Mouse (Mus musculus) testis, postnatal 10 days (tissue): ENCODE measurements around the gene Slc26a10.
"Not testable (repeated sequence)": the region's sequence is repeated elsewhere in the genome, so short reads cannot be mapped to it uniquely, and the experiment has no call there.

Source experiments
- DNase-seq: peaks from one replicate; pipeline ENCODE4 v3.0.0; 2021; ENCODE audit warnings: low spot score

Slc26a10 gene

DNA sequence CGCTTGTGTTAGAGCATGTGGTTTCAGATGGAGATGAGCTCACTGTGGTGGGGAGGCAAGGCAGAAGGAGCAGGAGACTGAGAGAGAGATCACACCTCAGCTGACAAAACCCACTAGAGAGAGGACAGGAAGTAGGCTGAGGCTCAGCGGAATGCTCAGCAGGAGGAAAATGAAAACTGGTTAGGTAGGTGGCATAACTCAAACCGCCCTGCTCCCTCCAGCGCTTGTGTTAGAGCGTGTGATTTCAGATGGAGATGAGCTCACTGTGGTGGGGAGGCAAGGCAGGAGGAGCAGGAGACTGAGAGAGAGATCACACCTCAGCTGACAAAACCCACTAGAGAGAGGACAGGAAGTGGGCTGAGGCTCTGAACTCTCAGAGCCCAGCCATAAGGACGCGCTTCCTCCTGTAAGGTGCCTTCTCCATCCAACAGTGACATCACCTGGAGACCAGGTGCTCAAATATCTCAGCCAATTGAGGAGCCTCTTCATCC is 17.6 kb downstream of the Slc26a10 start:
- DNase-seq: not testable (repeated sequence)

DNA sequence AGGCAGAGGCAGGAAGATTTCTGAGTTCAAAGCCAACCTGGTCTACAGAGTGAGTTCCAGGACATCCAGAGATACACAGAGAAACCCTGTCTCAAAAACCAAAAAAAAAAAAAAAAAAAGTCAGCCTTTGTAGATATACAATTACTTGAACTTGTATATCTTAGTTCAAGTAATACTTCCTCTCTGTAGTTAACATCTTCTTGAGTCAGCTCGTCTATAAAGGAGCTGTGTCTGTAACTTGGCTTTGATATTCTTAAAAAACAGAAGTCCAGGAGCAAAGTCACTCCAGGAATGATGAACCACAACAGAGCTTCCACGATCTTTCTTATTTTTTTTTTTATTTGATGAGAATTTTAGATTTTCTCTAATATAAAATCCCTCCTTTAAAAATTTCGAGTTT is 19.7 kb downstream of the Slc26a10 start:
- DNase-seq: no peak

DNA sequence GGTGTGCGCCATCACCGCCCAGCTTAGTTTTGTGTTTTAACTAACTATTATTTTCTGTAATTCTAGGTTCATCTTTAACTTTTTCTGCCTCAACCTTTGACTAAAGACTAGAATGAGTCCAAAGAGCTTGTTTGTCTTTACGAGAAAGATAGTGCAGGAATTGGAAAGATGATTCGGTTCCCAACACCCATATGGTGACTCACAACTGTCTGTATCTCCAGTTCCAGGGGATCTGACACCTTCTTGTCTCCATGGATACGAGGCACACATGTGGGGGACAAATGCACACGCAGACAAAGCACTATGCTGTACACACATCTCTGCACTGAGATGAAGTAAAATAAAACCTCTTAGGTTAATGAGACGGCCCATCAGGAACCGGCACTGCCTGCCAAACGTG is 20.4 kb downstream of the Slc26a10 start:
- DNase-seq: no peak

DNA sequence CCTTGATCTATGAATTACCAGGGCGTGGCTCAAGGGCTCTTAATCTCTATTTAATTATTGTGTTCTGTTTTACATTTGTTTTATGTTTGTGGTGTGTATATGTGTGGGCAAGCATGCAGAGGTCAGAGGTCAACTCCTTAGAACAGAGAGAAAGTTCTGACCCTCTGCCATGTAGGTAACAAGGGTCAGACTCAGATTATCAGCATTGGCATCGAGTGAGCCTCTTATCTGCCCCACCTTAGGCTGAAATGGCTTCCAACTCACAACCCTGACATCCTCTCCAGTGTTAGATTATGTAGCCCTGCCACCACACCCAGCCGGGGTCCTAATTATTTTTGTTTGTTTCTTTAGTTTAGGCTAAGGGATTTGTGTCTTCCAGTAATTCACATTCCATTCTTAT is 22.0 kb downstream of the Slc26a10 start:
- no peak for DNase-seq

DNA sequence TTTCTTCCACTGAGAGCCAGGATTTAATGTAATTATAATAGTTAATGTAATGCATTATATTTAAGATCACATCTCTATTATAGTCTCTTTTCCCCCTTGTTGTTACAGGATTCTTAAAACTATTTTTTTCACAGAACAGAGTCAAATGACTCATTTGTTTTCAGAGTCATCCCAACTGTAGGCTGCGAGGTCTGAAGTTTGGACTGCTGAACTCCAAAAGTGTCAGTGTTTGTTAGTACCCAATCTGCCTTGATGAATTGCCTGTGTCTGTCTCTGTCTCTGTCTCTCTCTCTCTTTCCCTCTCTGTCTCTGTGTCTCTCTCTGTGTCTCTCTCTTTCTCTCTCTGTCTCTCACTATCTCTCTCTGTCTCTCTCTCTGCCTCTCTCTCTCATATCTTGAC is 23.9 kb downstream of the Slc26a10 start:
- no peak for DNase-seq

DNA sequence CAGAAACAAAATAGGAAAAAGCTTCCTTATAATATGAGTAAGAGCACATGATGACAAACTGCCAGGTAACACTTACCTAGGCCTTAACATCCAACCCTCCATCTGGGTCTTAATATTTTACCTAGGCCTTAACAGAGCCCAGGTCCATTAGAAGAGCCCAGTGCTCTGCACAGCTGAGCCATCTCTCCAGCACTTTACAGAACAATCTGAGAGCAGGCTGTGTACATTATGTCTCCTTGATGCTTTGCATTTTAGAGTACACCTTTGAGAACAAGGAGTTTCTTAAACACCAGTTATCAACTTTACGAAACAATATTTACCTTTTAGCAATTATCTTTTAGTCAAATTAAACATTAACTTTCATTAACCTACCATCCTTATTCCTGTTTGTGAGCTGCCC is 24.4 kb downstream of the Slc26a10 start:
- DNase-seq: no peak

DNA sequence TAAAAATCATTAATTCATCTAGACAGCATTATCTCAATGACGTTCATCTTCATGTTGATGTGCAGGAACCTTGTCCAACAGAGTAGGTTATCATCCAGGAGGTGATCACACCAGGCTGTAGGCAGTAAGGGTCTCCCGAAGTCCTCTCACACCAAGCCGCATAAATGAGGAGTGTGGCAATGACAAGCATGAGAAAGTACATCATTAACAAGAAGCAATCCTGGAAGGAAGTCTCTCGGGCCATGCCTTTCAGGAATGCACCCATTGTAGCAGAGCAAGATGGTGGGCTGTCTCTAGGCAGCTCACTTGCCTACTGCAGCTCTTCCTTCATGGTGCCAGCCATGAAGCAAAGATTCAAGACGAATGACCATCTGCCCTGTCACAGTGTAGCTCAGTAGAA is 25.8 kb downstream of the Slc26a10 start:
- no peak for DNase-seq

DNA sequence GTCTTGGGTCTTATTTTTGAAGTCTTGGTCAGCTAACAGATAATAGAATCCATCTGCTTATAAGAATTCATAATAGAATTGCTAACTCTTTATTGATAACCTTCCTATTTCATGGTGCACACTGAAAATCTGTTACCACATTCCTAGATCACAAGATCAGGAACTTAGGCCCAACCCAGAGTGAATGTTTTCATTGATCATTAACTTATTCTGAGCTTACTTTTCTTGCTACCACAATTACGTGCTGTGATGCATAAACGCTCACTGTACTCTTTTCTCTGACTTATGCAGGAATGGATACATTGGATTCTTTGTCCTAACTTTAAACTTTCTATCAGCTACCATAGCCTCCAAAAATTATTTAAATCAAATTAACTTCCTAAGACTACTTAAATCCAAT is 26.2 kb downstream of the Slc26a10 start:
- no peak for DNase-seq

DNA sequence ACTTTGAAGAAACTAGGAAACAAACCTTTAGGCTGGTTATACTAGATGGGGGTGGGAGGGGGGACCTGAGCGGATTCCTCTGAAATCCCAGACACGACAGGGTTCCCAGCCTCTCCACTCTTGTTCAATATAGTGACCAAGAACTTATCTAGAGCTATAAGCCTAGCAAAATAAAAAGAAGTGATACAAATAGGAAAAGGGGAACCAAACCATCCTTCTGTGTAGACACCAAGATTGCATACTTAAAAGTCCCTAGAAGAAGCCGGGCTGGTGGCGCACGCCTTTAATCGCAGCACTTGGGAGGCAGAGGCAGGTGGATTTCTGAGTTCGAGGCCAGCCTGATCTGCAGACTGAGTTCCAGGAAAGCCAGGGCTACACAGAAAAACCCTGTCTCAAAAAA is 27.1 kb downstream of the Slc26a10 start:
- no peak for DNase-seq

DNA sequence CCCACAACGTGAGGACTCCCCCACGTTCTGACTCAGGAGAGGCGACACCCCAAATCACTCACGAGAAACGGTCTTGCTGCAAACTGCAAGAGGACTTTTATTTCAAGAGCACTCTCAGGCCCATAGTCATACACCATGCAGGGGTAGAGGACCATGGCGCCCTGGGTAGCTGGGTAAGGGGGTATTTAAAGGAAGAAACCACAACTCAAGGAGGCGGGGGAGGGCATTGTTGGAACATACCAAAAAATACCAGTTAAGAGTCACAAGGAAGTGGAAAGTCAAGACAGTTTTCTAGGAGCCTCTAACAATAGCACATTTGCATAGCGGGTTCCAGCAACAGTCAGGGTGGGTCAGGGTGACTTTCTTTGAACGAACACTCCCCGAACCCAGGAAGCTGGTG is 27.9 kb downstream of the Slc26a10 start:
- not testable (repeated sequence) for DNase-seq

DNA sequence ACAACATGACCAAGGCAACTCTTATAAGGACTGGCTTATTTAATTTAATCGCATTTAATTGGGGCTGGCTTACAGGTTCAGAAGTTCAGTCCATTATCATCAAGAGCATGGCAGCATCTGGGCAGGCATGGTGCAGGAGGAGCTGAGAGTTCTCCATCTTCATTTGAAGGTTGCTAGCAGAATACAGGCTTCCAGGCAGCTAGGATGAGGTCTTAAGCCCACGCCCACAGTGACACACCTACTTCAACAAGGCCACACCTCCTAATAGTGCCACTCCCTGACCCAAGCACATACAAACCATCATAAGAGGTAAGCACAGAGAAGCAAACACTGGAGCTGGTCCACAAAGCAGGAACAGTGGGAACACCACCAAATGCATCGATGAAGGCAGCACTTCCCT is 29.2 kb downstream of the Slc26a10 start:
- not testable (repeated sequence) for DNase-seq

DNA sequence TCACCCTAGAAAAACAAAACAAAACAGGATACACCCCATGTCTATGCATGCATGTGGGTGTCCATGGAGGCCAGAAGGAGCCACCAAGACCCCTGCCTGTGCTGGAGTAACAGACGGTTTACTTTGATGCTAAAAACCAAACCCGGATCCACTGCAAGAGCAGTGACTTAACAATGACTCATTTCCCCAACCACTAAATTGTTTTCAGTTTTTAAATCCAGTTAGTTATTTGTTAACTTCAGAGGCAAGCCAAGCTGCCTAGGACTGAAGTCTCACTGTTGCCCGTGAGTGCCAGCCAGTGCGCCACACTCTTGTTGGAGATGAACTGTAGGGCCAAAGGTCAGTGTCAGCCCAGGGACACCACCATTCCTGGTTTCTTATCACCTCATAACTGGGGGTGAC is 30.0 kb downstream of the Slc26a10 start:
- no peak for DNase-seq

DNA sequence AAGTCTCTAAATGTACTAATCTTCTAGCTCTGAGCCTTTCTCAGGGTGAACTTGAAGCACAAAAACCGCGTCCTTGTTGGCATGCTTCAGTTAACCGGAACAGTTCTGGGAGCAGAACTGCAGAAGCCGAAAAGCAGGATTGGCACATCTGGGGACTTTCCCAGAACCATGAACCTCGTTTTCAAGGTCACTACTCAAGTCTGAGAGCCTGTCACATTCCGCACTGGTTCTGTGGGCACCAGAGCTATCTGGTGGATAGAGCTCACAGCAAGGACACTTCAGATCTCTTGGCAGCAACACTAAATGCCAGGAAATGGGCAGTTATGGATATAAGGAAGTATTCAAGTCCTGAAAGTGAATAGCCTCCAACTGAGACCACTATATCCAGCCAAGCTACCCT is 33.3 kb downstream of the Slc26a10 start:
- DNase-seq: no peak

DNA sequence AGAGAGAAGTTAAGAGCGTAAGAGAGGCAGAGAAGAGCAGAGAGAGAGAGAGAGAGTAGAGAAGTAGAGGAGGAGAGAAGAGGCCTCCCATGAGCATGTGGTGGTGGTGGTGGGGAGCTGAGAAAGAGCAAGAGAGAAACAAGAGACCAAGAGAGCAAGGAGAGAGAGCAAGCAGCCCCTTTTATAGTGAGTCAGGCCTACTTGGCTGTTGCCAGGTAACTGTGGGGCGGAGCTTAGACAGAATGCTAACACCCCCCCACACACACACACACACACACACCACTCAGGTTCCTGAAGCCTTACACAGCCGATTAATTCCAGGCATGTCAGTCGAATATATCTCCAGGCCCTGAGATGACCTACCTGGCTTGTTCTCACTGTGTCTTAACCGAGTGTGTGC is 35.1 kb downstream of the Slc26a10 start:
- DNase-seq: no peak

DNA sequence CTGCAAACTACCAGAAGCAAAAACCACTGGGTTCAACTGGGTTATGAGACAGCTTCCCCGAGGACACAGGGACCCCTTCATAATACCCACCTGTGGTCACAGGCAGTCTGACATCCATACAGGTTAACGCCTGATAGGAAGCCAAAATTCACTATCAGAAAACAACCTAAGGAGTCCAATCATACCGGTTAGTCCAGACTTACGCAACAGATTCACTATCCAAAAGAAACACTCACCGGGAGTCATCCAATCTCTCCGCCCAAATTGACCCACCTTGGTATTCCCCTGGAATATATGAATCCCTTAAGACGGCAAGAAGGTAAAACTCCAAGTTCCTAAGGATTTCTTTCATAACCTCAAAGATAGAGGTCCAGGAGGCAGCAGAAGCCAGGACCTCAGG is 35.9 kb downstream of the Slc26a10 start:
- no peak for DNase-seq

DNA sequence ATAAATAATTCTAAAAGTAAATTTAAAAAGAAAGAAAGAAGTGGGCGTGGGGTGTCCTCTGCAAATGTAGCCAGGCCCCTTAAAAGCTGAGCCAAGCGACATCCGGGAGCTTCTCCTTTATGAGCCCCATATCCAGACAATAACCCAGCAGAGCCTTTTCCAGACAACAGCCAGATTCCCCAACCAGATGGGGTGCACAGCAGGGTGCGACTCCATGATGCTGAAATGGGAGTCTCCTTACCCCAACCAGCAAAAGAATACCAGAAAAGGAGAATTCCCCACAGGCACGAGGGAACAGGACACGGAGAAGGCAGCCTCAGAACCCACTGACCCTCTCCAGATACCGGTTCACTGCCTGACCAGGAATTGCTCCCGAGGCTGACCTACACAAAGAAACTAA is 37.2 kb downstream of the Slc26a10 start:
- DNase-seq: no peak

DNA sequence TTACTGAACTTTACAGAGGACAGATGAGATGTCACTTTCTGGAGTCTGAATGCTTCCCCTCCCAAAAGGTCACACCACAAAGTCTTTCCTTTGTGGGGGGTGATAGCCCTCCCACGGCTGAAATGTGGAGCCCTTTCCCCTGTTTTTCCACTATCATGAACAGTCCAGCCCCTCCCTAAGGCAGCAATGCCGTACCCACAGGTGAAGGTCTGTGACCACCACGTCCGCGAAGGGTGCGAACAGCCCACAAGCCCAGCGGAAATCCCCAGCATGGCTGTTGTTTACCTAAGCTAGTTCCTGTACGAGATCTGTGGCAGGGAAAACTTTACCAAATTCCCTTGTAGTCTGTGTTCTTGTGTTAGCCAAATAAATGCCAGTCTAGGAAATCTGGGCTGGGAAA is 38.9 kb downstream of the Slc26a10 start:
- DNase-seq: no peak

DNA sequence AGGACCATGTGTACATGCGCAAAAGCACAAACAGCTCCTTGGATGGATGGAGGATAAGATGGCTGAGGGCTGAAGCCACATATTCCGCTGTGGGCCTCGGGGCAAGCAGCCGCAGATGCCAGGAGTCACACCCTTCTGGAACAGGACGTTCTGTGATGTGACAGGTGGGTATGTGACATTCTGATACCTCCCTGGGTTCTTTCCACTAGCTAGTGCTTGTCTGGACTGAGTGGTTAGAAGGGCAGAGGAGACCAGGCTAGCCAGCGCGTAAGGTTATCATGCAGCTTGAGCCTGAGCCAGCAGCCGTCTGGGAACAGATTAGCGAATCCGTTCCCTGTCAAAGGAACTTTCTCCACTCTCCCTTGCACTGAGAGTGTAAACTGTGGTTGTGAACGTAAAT is 39.5 kb downstream of the Slc26a10 start:
- DNase-seq: no peak

DNA sequence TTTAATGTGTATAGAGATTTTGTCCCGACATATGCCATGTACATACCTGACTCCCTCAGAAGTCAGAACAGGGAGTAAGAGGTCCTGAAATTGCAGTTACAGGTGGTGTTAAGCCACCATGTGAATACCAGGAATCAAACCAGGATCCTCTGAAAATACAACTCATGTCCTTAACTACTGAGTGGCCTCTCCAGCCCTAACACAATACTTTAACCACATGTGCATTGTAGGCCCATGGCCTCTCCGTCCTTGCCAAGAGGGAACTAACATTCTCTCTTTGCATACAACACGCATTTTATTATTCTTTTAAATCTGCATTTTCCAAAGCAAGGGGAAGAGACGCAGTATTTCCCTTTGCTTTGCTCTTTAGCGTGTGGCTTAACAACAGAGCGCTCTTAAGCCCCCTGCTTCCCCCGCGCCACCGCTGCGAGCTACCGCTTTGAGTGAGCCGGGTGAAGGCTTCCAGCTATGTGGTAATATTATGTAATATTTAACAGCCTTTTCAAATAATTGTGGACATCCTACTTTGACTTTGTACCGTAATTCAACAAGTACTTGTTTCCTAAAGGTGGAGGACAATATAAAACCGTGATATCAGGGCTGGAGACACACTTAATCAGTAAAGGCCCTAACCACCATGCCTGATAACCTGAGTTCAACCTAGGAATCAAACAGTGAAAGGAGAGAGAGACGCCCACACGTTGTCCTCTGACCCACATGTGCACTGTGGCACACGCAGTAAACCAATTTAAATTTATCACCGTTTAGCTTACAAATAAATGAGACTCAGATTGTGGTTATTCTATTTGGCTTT is 41.9 kb downstream of the Slc26a10 start:
- DNase-seq: no peak

DNA sequence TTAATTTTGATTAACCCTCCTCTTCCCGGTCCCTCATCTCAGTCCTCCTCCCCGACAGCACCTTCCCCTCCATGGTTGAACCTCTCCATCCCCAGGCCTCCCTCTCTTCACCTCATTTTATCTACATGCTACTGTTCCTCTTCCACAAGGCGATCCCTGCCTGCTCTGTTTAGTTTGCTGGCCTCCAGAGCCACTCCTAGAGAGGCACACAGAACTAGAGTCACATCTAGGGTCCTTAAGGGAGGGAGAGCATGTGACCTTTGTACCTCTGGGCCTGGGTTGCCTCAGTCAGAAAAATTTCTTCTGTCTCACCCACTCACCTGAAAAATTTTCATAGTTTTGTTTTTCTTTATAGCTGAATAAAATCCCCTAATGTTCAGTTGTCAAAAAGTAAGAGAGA is 42.5 kb downstream of the Slc26a10 start:
- DNase-seq: no peak

DNA sequence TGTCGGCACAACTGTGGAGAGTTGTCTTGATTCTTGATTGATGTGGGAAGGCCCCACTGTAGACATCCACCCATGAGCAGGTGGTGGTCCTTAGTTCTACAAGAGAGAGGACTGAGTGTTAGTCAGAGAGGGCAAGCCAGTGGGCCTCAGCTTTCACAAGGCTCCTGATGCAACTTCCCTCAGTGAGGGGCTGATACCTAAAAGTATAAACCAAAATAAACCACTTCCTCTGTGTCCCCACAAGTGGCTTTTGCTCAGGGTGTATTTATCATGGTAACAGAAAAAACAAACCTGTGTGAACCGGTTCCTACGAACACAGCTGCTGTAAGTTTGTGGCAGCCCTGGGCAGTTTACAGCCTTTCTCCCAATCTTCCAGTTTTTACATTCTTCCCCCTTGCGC is 43.9 kb downstream of the Slc26a10 start:
- no peak for DNase-seq

DNA sequence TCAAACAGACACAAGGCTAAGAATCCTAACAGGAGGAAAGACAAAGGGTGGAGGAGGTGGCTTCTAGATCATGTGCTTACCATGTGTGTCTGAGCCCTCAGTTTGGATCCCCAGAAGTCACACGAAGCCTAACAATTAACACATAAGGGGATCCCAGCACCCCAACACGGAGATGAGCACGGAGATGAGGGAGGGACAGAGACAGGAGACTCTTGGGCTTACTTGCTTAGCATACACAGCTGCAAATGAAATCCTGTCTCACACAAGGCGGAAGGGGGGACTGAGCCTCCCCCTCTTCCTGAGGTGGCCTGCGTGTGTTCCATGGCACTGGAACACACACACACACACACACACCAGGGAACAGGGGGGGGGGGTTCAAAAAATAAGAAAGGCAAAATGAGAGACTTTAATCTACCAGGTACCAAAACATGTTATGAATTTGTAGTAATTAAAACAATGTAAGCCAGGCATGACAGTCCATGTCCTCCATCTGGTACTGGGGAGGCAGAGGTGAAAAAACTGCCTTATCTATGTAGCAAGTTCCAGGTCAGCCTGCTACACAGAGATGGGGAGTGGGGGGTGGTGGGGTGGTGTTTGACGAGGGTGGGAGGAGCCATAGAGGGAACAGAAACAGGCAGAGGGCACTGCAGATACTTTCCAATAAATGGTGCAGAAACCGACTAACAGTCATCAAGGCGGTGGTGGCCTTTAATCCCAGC is 45.2 kb downstream of the Slc26a10 start:
- DNase-seq: no peak

DNA sequence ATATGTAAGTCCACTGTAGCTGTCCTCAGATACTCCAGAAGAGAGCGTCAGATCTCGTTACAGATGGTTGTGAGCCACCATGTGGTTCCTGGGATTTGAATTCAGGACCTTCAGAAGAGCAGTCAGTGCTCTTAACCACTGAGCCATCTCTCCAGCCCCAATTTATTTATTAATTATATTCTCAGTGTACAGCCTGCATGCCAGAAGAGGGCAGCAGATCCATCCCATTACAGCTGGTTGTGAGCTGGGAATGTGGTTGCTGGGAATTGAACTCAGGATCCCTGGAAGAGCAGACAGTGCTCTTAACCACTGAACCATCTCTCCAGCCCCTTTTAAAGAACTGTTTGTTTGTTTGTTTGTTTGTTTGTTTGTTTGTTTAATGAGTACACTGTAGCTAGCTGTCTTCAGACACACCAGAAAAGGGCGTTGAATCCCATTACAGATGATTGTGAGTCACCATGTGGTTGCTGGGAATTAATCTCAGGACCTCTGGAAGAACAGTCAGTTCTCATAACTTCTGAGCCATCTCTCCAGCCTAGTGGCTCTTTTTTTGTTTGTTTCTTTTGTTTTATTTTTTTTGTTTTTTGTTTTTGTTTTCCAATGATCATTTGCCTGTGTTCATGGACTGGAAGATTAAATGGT is 45.9 kb downstream of the Slc26a10 start:
- DNase-seq: not testable (repeated sequence)
